Mouse (Mus musculus): Measurements from ENCODE around the gene Slc7a4.
A peak's percentile ranks its signal among the peaks of the same experiment; 100 is the strongest.
"Not testable (repeated sequence)": the region's sequence is repeated elsewhere in the genome, so short reads cannot be mapped to it uniquely, and the experiment has no call there.

Gene Slc7a4

GRCm38 (mm10) chr16:17561751-17562208 lies 21.2 kb downstream of the Slc7a4 start, which contains the start of gene P2rx6:
Gene P2rx6, plus strand, starts transcription at chr16:17561885.
- DNase-seq (ENCODE audit: low read depth, low spot score): no peak

GRCm38 (mm10) chr16:17561128-17561750 lies 21.8 kb downstream of the Slc7a4 start, which contains the start of gene Lrrc74b:
Gene Lrrc74b, minus strand, starts transcription at chr16:17561247.
- DNase-seq (ENCODE audit: low read depth, low spot score): no peak

GRCm38 (mm10) chr16:17559396-17560027 lies 23.5 kb downstream of the Slc7a4 start:
- DNase-seq (ENCODE audit: low read depth, low spot score): no peak

GRCm38 (mm10) chr16:17558811-17559210 lies 24.2 kb downstream of the Slc7a4 start:
- DNase-seq (ENCODE audit: low read depth, low spot score): no peak

GRCm38 (mm10) chr16:17557947-17558480 lies 25.0 kb downstream of the Slc7a4 start:
- DNase-seq (ENCODE audit: low read depth, low spot score): no peak

GRCm38 (mm10) chr16:17556907-17557306 lies 26.1 kb downstream of the Slc7a4 start:
- no peak for DNase-seq (ENCODE audit: low read depth, low spot score)

- no peak for DNase-seq (ENCODE audit: low read depth, low spot score)
These were observed 26.8 kb downstream of the Slc7a4 start for GRCm38 (mm10) chr16:17556180-17556579.

GRCm38 (mm10) chr16:17554702-17555101 lies 28.3 kb downstream of the Slc7a4 start:
- DNase-seq (ENCODE audit: low read depth, low spot score): not testable (repeated sequence)

- DNase-seq (ENCODE audit: low read depth, low spot score): no peak
These were observed 28.9 kb downstream of the Slc7a4 start for GRCm38 (mm10) chr16:17553910-17554685.

- no peak for DNase-seq (ENCODE audit: low read depth, low spot score)
These were observed 30.2 kb downstream of the Slc7a4 start for GRCm38 (mm10) chr16:17552837-17553236.

GRCm38 (mm10) chr16:17542632-17543031 lies 40.4 kb downstream of the Slc7a4 start:
- no peak for DNase-seq (ENCODE audit: low read depth, low spot score)

GRCm38 (mm10) chr16:17536584-17536983 lies 46.4 kb downstream of the Slc7a4 start:
- DNase-seq (ENCODE audit: low read depth, low spot score): no peak

- no peak for DNase-seq (ENCODE audit: low read depth, low spot score)
These were observed 50.2 kb downstream of the Slc7a4 start for GRCm38 (mm10) chr16:17532676-17533329.

- no peak for DNase-seq (ENCODE audit: low read depth, low spot score)
These were observed 50.7 kb downstream of the Slc7a4 start for GRCm38 (mm10) chr16:17532271-17532670.

- DNase-seq (ENCODE audit: low read depth, low spot score): peak; percentile 96
These were observed 52.2 kb downstream of the Slc7a4 start, which contains the start of gene Thap7 for GRCm38 (mm10) chr16:17530640-17531288. Gene Thap7, minus strand, starts transcription at chr16:17531136.

GRCm38 (mm10) chr16:17529981-17530586 lies 52.9 kb downstream of the Slc7a4 start:
- DNase-seq (ENCODE audit: low read depth, low spot score): no peak

GRCm38 (mm10) chr16:17528276-17528675 lies 54.7 kb downstream of the Slc7a4 start:
- DNase-seq (ENCODE audit: low read depth, low spot score): no peak

- DNase-seq (ENCODE audit: low read depth, low spot score): no peak
These were observed 55.4 kb downstream of the Slc7a4 start for GRCm38 (mm10) chr16:17527606-17528005.

GRCm38 (mm10) chr16:17526223-17526622 lies 56.8 kb downstream of the Slc7a4 start:
- no peak for DNase-seq (ENCODE audit: low read depth, low spot score)

GRCm38 (mm10) chr16:17525524-17525923 lies 57.5 kb downstream of the Slc7a4 start:
- DNase-seq (ENCODE audit: low read depth, low spot score): no peak

GRCm38 (mm10) chr16:17524156-17524555 lies 58.9 kb downstream of the Slc7a4 start:
- no peak for DNase-seq (ENCODE audit: low read depth, low spot score)
